Mouse (Mus musculus) ES-E14 (cell line): ENCODE results near the gene Hspb11. TPM values are rescaled to one million over a fixed set of nuclear protein-coding genes. Genes with fewer than 3 reads are reported as not detected.

ENCODE experiments used
- DNase-seq: peaks from one replicate; pipeline ENCODE4 v3.0.0-alpha.2; 2013; ENCODE audit warnings: low read depth, low spot score
- H3K27ac ChIP-seq: 2 replicates; pipeline ENCODE4 v1.5.1; 2012; ENCODE audit warnings: low read depth, mild to moderate bottlenecking, low read length, moderate library complexity, mixed read lengths; ENCODE audit not compliant: poor library complexity, insufficient read depth, severe bottlenecking
- H3K36me3 ChIP-seq: 2 replicates; pipeline ENCODE4 v1.6.1; 2012; ENCODE audit warnings: mild to moderate bottlenecking, low read length, moderate library complexity, mixed read lengths; ENCODE audit not compliant: control insufficient read depth, poor library complexity, insufficient read depth, severe bottlenecking
- H3K4me1 ChIP-seq, 2 experiments: fragments of 150-350 bp in 1 of 2; sonication (generic) in 1 of 2; 2 replicates each; pipeline ENCODE4 v1.6.1; 2012; ENCODE audit warnings: low read length in 2 of 2, mild to moderate bottlenecking in 1 of 2, mixed read lengths in 1 of 2; ENCODE audit not compliant: control insufficient read depth in 2 of 2, insufficient read depth in 2 of 2, poor library complexity in 1 of 2
- H3K4me3 ChIP-seq, 2 experiments: fragments of 150-350 bp in 1 of 2; sonication (generic) in 1 of 2; 2 replicates each; pipeline ENCODE4 v1.5.1; 2012; ENCODE audit warnings: low read length in 2 of 2, low read depth in 1 of 2, mild to moderate bottlenecking in 1 of 2, mixed read lengths in 1 of 2; ENCODE audit not compliant: insufficient read depth in 1 of 2, poor library complexity in 1 of 2, severe bottlenecking in 1 of 2
- H3K9ac ChIP-seq: 2 replicates; pipeline ENCODE4 v1.6.1; 2012; ENCODE audit warnings: low read depth, mild to moderate bottlenecking, low read length, mixed read lengths; ENCODE audit not compliant: poor library complexity, insufficient read depth, severe bottlenecking
- H3K9me3 ChIP-seq: fragments of 150-350 bp; sonication (generic); 2 replicates; pipeline ENCODE4 v1.6.1; 2012; ENCODE audit warnings: low read depth, mild to moderate bottlenecking, low read length; ENCODE audit not compliant: control insufficient read depth, insufficient read depth
- CHD2 ChIP-seq: IDR thresholded peaks from 2 replicates; pipeline ENCODE4 v1.6.1; 2014; ENCODE audit warnings: mild to moderate bottlenecking, low read depth, low read length, inconsistent platforms
- HCFC1 ChIP-seq: IDR thresholded peaks from 2 replicates; pipeline ENCODE4 v1.6.1; 2012; ENCODE audit warnings: low read length, inconsistent platforms, borderline replicate concordance; ENCODE audit not compliant: insufficient read depth
- MAFK ChIP-seq: IDR thresholded peaks from 2 replicates; pipeline ENCODE4 v1.6.1; 2014; ENCODE audit warnings: mild to moderate bottlenecking, low read depth, low read length, inconsistent platforms; ENCODE audit not compliant: insufficient read depth
- ZC3H11A ChIP-seq: IDR thresholded peaks from 2 replicates; pipeline ENCODE4 v1.6.1; 2012; ENCODE audit warnings: low read depth, mild to moderate bottlenecking, inconsistent platforms, low read length, borderline replicate concordance
- ZNF384 ChIP-seq: IDR thresholded peaks from 2 replicates; pipeline ENCODE4 v1.6.1; 2012; ENCODE audit warnings: low read depth, low read length, inconsistent platforms
- in situ Hi-C, 2 experiments: fragments of 600-800 bp; cut with MboI; formaldehyde crosslinking; loops; one replicate each; pipeline ENCODE4 v1.15.1; 2025; ENCODE audit warnings: low sequenced_read_pairs in 2 of 2, inconsistent platforms in 1 of 2; ENCODE audit not compliant: unreplicated experiment in 2 of 2
- total RNA-seq: library from RNA; depleted of rRNA; stranded (reverse); fragments of 300-350 nt; gene quantifications from 2 replicates; pipeline ENCODE4 v1.2.3, GENCODE M21; 2012

The Hspb11 gene
- total RNA-seq, 1 experiment = 9.4 TPM

GRCm38 (mm10) chr4:107223225-107224204, 29.9 kb upstream of the Hspb11 start:
- H3K9me3 ChIP-seq = no peaks in the 10 kb centered on the region
- no peak overlapping the region for H3K4me3 ChIP-seq
- H3K4me1 ChIP-seq = no peaks in the 10 kb centered on the region
- TF ChIP-seq HCFC1 = no peak
- TF ChIP-seq ZNF384 = no peak
- no peak for TF ChIP-seq MAFK
- no peak for TF ChIP-seq ZC3H11A
- TF ChIP-seq CHD2 = no peak
- H3K9ac ChIP-seq = no peak overlapping the region
- DNase-seq = no peak
- no peaks in the 10 kb centered on the region for H3K36me3 ChIP-seq
- H3K27ac ChIP-seq = no peak overlapping the region
- in situ Hi-C loops = no loop called here

DNA sequence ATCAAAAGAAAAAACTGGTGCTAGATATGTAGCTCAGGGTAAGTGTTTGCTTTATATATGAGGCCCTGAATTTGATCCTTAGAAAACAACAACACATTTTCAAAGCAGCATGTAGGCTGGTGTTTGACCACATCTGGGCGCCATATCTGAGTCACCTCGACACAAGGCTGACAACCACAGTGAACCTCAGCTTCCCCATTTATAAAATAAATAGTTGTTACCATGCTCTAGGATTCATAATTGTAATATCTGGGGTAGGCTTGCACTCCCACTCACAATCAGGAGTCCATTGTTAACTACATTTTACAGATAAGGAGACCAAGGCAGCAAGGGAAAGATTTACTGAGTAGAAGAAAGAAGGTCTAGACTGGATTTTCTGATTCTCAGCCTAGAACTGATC, 27.1 kb upstream of the Hspb11 start:
- no peak for TF ChIP-seq HCFC1
- no peak for TF ChIP-seq CHD2
- TF ChIP-seq ZNF384 = no peak
- no peak for TF ChIP-seq ZC3H11A
- TF ChIP-seq MAFK = no peak
- Histone ChIP-seq H3K36me3 (no peaks in the 10 kb centered on the region), H3K27ac (no peak overlapping the region), H3K9me3 (no peaks in the 10 kb centered on the region), H3K9ac (no peak overlapping the region), H3K4me3 (no peak overlapping the region), H3K4me1 (no peaks in the 10 kb centered on the region)
- in situ Hi-C loops = no loop called here
- DNase-seq = no peak

DNA sequence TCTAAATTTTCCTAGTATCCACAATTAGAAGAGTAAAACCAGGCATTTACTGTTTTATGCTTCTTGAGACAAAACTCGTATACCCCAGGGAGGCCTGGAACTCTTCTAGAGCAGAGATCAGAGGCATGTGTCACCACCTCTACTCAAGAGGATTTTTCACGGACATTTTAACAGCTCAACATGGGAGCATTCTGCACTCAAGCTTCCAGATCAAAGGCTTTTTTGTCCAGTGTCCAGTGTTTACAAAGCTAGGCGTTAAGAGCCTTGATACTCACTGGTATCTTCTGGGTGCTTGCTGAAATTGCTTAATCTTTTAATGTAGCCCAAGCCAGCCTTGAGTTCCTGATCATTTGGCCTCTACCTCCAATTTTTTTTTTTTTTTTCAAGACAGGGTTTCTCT, 21.2 kb upstream of the Hspb11 start:
- no peak overlapping the region for H3K4me3 ChIP-seq
- no peak for DNase-seq
- no peaks in the 10 kb centered on the region for H3K4me1 ChIP-seq
- in situ Hi-C loops = no loop called here
- H3K9ac ChIP-seq = no peak overlapping the region
- H3K9me3 ChIP-seq = no peaks in the 10 kb centered on the region
- no peak for TF ChIP-seq ZC3H11A
- TF ChIP-seq CHD2 = no peak
- H3K27ac ChIP-seq = no peak overlapping the region
- peaks cover 7% of the 10 kb centered on the region for H3K36me3 ChIP-seq

GRCm38 (mm10) chr4:107238253-107238652, 15.1 kb upstream of the Hspb11 start:
- H3K9me3 ChIP-seq = no peaks in the 10 kb centered on the region
- H3K27ac ChIP-seq = no peak overlapping the region
- H3K4me1 ChIP-seq = no peaks in the 10 kb centered on the region
- in situ Hi-C loops = no loop called here
- H3K36me3 ChIP-seq = peaks cover 15% of the 10 kb centered on the region
- TF ChIP-seq CHD2 (no peak), ZNF384 (no peak), MAFK (no peak), ZC3H11A (no peak), HCFC1 (no peak)
- no peak for DNase-seq
- H3K9ac ChIP-seq = no peak overlapping the region
- H3K4me3 ChIP-seq = no peak overlapping the region

DNA sequence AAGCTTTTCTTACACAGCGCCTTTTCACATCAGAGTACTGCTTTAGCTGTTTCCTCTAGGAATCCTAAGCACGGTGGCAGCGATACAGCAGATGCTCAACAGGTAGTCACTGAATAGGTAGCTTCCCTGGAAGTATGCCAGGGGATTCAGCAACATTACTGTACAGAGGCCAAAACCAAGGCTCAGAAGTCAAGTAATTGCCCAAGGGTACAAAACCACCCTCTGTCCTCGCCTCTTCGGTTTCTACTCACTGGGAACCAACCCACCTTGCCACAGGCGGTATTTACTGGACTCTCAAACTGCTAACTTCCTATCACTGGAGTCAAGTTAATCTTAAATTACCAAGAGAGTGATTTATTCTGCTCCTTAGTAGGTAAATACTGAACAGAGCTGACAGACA, 13.2 kb upstream of the Hspb11 start:
- Histone ChIP-seq H3K9me3 (no peaks in the 10 kb centered on the region), H3K4me3 (no peak overlapping the region), H3K27ac (no peak overlapping the region), H3K36me3 (peaks cover 11% of the 10 kb centered on the region), H3K9ac (no peak overlapping the region), H3K4me1 (no peaks in the 10 kb centered on the region)
- no peak for DNase-seq
- in situ Hi-C loops = no loop called here
- TF ChIP-seq ZC3H11A (no peak), HCFC1 (no peak), ZNF384 (no peak), CHD2 (no peak), MAFK (no peak)
